Mouse (Mus musculus): ENCODE measurements around the gene Ddx19a.
A peak's percentile ranks its signal among the peaks of the same experiment; 100 is the strongest.
"Not testable (repeated sequence)": the region's sequence is repeated elsewhere in the genome, so short reads cannot be mapped to it uniquely, and the experiment has no call there.

Ddx19a gene

GRCm38 (mm10) chr8:110997547-110998531 lies at the start of gene Ddx19a:
Ddx19a (minus strand) TSS chr8:110997800.
- DNase-seq: peak; percentile 87

- DNase-seq: no peak
Measured at GRCm38 (mm10) chr8:111044003-111044734, 46.6 kb upstream of the Ddx19a start.

GRCm38 (mm10) chr8:111042546-111042945 lies 44.9 kb upstream of the Ddx19a start:
- no peak for DNase-seq

GRCm38 (mm10) chr8:111036591-111036990 lies 39.0 kb upstream of the Ddx19a start:
- no peak for DNase-seq

- peak; percentile 50 for DNase-seq
Measured at GRCm38 (mm10) chr8:111034276-111034675, 36.7 kb upstream of the Ddx19a start.

GRCm38 (mm10) chr8:111033482-111034215 lies 36.0 kb upstream of the Ddx19a start:
- DNase-seq: peak; percentile 100

- DNase-seq: no peak
Measured at GRCm38 (mm10) chr8:111032916-111033315, 35.3 kb upstream of the Ddx19a start, which contains the start of gene Aars. Aars (plus strand) TSS chr8:111033144.

- DNase-seq: no peak
Measured at GRCm38 (mm10) chr8:111031572-111031971, 34.0 kb upstream of the Ddx19a start, which contains the start of gene Ddx19b. Ddx19b (minus strand) TSS chr8:111031751.

- no peak for DNase-seq
Measured at GRCm38 (mm10) chr8:111030045-111030444, 32.4 kb upstream of the Ddx19a start.

GRCm38 (mm10) chr8:111029589-111029988 lies 32.0 kb upstream of the Ddx19a start:
- DNase-seq: no peak

- peak; percentile 88 for DNase-seq
Measured at GRCm38 (mm10) chr8:111027391-111027937, 29.9 kb upstream of the Ddx19a start.

GRCm38 (mm10) chr8:111026609-111027008 lies 29.0 kb upstream of the Ddx19a start:
- DNase-seq: not testable (repeated sequence)

- not testable (repeated sequence) for DNase-seq
Measured at GRCm38 (mm10) chr8:111010230-111010991, 12.8 kb upstream of the Ddx19a start.

GRCm38 (mm10) chr8:110996641-110997430 lies 764 bp downstream of the Ddx19a start:
- DNase-seq: no peak

- DNase-seq: no peak
Measured at GRCm38 (mm10) chr8:110990017-110990416, 7.6 kb downstream of the Ddx19a start.

- DNase-seq: no peak
Measured at GRCm38 (mm10) chr8:110987805-110988744, 9.5 kb downstream of the Ddx19a start.

GRCm38 (mm10) chr8:110981304-110981703 lies 16.3 kb downstream of the Ddx19a start:
- no peak for DNase-seq

- DNase-seq: not testable (repeated sequence)
Measured at GRCm38 (mm10) chr8:110977987-110978386, 19.6 kb downstream of the Ddx19a start.

GRCm38 (mm10) chr8:110976532-110976931 lies 21.1 kb downstream of the Ddx19a start:
- DNase-seq: not testable (repeated sequence)

Measured in cerebellum, adult 9-11 months (tissue).